Mouse (Mus musculus): ENCODE data around the gene Gramd1b.

GRCm38 (mm10) chr9:40324826-40325225 is 206.4 kb downstream of the Gramd1b start:
- TF ChIP-seq CTCF (IDR thresholded peaks at IDR 0.05; ENCODE audit: low read depth): no peak
- no peak for TF ChIP-seq EP300 (IDR thresholded peaks at IDR 0.05; ENCODE audit: low read depth)

Data from heart, postnatal 0 days (tissue).